Mouse (Mus musculus): Measurements from ENCODE around the gene Gm49405. TPM values are rescaled to one million over a fixed set of nuclear protein-coding genes. Genes with fewer than 3 reads are reported as not detected.
"Not testable (repeated sequence)": the region's sequence is repeated elsewhere in the genome, so short reads cannot be mapped to it uniquely, and the experiment has no call there.

Gm49405 gene
- polyA plus RNA-seq, 1 experiment from 2014 or later, result 4.9 TPM

DNA sequence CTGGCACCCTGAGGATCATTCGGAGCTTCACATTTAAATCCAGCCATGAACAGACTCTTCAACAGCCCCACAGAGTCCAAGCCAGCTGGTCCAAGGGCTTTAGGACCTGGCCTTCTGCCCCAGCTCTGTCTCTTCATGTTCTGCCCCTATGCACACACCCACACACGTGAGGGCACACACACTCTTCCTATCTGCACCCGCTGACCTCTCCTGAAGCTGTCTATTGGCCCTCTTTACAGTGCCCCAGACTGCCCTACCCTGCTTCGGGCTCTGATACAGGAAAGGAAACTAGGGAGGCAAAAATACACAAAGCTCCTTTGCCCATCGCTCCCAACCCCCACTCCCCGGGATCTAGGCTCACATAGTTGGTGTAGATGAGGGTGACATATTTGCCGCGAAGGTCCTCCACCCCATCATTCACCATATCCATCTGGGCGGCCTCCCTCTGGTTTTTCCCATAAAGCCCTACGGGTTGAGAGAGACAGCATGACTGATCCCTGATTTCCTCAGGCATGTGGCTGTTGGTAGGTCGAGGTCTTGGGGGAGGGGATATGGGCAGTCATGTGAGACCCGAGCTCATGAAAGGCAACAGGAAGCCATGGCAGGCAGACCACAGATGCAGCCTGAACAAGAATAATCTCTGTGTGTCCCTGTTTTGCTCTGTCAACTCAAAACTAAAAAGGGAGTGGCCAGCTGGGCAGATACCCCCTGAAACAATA, 36.1 kb downstream of the Gm49405 start:
- 80% methylated on average over 12 of the region's 12 CpGs for WGBS
- Histone ChIP-seq H3K4me2 (ENCODE audit: low read depth, low read length) (no peak overlapping the region), H3K4me3 (ENCODE audit: low read depth, low read length) (no peak overlapping the region), H3K27me3 (ENCODE audit: control insufficient read depth, insufficient read depth, low read length) (no peaks in the 10 kb centered on the region), H3K36me3 (ENCODE audit: control insufficient read depth, insufficient read depth, low read length) (no peaks in the 10 kb centered on the region), H3K27ac (ENCODE audit: low read depth, low read length) (no peak overlapping the region), H3K9ac (replicated peaks; ENCODE audit: low read depth, low read length) (no peak overlapping the region), H3K4me1 (ENCODE audit: control insufficient read depth, insufficient read depth, low read length) (no peaks in the 10 kb centered on the region; the same call in 1 of the 2 replicates), H3K9me3 (ENCODE audit: control insufficient read depth, low read length) (no peaks in the 10 kb centered on the region)
- ATAC-seq (ENCODE audit: low read depth), result no peak

DNA sequence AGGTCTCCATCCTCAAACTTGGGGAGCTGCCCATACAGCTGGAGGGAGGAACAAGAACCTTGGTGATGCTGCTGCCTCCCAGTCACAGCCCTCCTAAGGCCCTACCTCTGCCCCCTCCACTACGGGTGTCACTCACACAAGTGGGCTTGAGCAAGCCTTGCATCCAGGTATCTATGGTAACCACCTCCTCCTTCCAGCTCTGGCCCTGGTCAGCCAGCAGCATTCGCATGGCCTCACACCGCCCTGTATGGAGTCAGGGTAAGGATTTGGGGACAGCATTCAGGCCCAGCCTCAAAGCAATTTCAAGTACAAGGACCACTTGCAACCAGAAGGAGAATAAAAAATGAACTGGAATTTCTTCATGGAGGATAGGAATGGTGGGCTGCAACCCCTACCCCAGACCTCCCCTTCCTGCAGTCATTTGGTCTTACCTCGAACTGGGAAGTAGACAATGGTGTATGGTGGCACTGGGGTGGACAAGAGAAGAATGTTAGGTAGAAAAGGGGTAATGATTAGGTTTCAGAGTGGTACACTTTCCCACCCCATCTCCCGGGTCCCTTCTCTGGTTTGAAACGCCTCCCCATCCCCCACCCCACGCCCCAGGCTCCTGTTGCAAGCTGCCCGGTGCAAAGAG, 36.8 kb downstream of the Gm49405 start:
- Histone ChIP-seq H3K4me2 (ENCODE audit: low read depth, low read length) (peak overlapping the region; percentile 68), H3K27ac (ENCODE audit: low read depth, low read length) (peak overlapping the region; percentile 44; the same call in 1 of the 2 replicates), H3K4me3 (ENCODE audit: low read depth, low read length) (peak overlapping the region; percentile 54), H3K9ac (replicated peaks; ENCODE audit: low read depth, low read length) (peak overlapping the region; percentile 65)
- not testable (repeated sequence) for H3K27me3 ChIP-seq (ENCODE audit: control insufficient read depth, insufficient read depth, low read length); ATAC-seq (ENCODE audit: low read depth); H3K9me3 ChIP-seq (ENCODE audit: control insufficient read depth, low read length); H3K4me1 ChIP-seq (ENCODE audit: control insufficient read depth, insufficient read depth, low read length); H3K36me3 ChIP-seq (ENCODE audit: control insufficient read depth, insufficient read depth, low read length)
- WGBS, result 27% methylated on average over 7 of the region's 8 CpGs

DNA sequence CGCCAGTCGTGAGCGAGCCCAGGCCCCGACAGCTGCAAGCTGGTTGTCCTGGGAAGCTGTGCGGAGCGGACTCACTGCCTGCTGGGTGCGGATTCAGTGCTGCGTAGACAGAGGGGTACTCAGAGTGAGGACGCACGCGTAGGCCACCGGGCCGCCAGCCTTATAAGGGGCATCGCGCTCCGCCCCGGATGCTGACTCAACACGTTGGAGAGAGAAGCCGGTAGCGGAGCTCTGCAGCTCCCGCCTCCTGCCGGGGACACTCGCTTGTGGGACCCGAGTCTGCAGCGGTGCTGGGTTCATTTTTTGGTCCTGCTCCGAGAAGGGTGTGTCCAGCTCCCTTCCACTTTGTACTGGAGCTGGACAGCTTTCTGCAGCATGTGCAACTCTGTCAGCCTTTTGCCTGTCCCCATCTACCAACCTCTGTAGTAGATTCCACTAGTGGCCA, 37.4 kb downstream of the Gm49405 start, which contains the start of gene Gstp1:
TSS of gene Gstp1 (minus strand) at position 198 of the 445 bp plus-strand sequence.
- Histone ChIP-seq H3K36me3 (ENCODE audit: control insufficient read depth, insufficient read depth, low read length) (no peaks in the 10 kb centered on the region), H3K27me3 (ENCODE audit: control insufficient read depth, insufficient read depth, low read length) (no peaks in the 10 kb centered on the region), H3K9ac (replicated peaks; ENCODE audit: low read depth, low read length) (peak within 1 kb of the TSS; percentile 65), H3K4me3 (ENCODE audit: low read depth, low read length) (peak within 1 kb of the TSS; percentile 54), H3K9me3 (ENCODE audit: control insufficient read depth, low read length) (no peaks in the 10 kb centered on the region), H3K4me1 (ENCODE audit: control insufficient read depth, insufficient read depth, low read length) (no peaks in the 10 kb centered on the region; the same call in 1 of the 2 replicates), H3K4me2 (ENCODE audit: low read depth, low read length) (peak within 1 kb of the TSS; percentile 68), H3K27ac (ENCODE audit: low read depth, low read length) (peak within 1 kb of the TSS; percentile 44; the same call in 1 of the 2 replicates)
- under 1% methylated on average over 26 of the region's 26 CpGs for WGBS
- ATAC-seq (ENCODE audit: low read depth), result peak; percentile 86

DNA sequence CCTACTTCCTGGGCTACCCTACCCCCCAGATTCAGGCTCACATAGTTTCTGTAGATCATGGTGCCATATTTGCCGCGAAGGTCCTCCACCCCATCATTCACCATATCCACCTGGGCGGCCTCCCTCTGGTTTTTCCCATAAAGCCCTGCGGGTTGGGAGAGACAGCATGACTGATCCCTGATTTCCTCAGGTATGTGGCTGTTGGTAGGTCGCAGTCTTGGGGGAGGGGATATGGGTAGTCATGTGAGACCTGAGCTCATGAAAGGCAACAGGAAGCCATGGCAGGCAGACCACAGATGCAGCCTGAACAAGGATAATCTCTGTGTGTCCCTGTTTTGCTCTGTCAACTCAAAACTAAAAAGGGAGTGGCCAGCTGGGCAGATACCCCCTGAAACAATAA, 40.5 kb downstream of the Gm49405 start:
- H3K9ac ChIP-seq (replicated peaks; ENCODE audit: low read depth, low read length), result not testable (repeated sequence)
- 89% methylated on average over 5 of the region's 5 CpGs for WGBS

DNA sequence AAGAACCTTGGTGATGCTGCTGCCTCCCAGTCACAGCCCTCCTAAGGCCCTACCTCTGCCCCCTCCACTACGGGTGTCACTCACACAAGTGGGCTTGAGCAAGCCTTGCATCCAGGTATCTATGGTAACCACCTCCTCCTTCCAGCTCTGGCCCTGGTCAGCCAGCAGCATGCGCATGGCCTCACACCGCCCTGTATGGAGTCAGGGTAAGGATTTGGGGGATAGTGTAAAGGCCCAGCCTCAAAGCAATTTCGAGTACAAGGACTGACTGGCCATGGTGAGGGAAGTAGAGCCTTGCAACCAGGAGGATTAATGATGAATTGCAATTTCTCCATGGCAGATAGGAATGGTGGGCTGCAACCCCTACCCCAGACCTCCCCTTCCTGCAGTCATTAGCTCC, 41.1 kb downstream of the Gm49405 start:
- H3K4me1 ChIP-seq (ENCODE audit: control insufficient read depth, insufficient read depth, low read length); H3K9ac ChIP-seq (replicated peaks; ENCODE audit: low read depth, low read length); H3K4me3 ChIP-seq (ENCODE audit: low read depth, low read length); H3K9me3 ChIP-seq (ENCODE audit: control insufficient read depth, low read length); H3K4me2 ChIP-seq (ENCODE audit: low read depth, low read length); H3K27me3 ChIP-seq (ENCODE audit: control insufficient read depth, insufficient read depth, low read length); ATAC-seq (ENCODE audit: low read depth); H3K27ac ChIP-seq (ENCODE audit: low read depth, low read length); H3K36me3 ChIP-seq (ENCODE audit: control insufficient read depth, insufficient read depth, low read length): not testable (repeated sequence)
- 80% methylated on average over 3 of the region's 4 CpGs for WGBS

More for the DNA sequence above, 40.5 kb downstream of the Gm49405 start:
- not testable (repeated sequence) for H3K4me3 ChIP-seq (ENCODE audit: low read depth, low read length); H3K4me2 ChIP-seq (ENCODE audit: low read depth, low read length); H3K27me3 ChIP-seq (ENCODE audit: control insufficient read depth, insufficient read depth, low read length); H3K36me3 ChIP-seq (ENCODE audit: control insufficient read depth, insufficient read depth, low read length); H3K9me3 ChIP-seq (ENCODE audit: control insufficient read depth, low read length); H3K27ac ChIP-seq (ENCODE audit: low read depth, low read length); H3K4me1 ChIP-seq (ENCODE audit: control insufficient read depth, insufficient read depth, low read length); ATAC-seq (ENCODE audit: low read depth)

DNA sequence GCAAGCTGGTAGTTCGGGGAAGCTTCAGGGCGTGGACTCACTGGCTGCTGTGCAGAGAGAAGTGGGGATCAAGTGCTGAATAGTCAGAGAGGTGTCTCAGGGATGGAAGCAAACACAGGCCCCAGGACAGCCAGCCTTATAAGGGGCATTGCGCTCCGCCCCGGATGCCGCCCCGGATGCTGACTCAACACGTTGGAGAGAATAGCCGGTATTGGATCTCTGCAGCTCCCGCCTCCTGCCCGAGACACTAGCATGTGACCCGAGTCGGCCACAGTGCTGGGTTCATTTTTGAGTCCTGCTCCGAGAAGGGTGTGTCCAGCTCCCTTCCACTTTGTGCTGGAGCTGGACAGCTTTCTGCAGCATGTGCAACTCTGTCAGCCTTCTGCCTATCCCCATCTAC, 41.7 kb downstream of the Gm49405 start:
- Histone ChIP-seq H3K4me1 (ENCODE audit: control insufficient read depth, insufficient read depth, low read length) (no peaks in the 10 kb centered on the region; the same call in 1 of the 2 replicates), H3K27me3 (ENCODE audit: control insufficient read depth, insufficient read depth, low read length) (no peaks in the 10 kb centered on the region), H3K9ac (replicated peaks; ENCODE audit: low read depth, low read length) (no peak overlapping the region), H3K27ac (ENCODE audit: low read depth, low read length) (no peak overlapping the region), H3K36me3 (ENCODE audit: control insufficient read depth, insufficient read depth, low read length) (no peaks in the 10 kb centered on the region), H3K4me2 (ENCODE audit: low read depth, low read length) (no peak overlapping the region), H3K9me3 (ENCODE audit: control insufficient read depth, low read length) (no peaks in the 10 kb centered on the region), H3K4me3 (ENCODE audit: low read depth, low read length) (no peak overlapping the region)
- no peak for ATAC-seq (ENCODE audit: low read depth)
- 74% methylated on average over 14 of the region's 14 CpGs for WGBS

DNA sequence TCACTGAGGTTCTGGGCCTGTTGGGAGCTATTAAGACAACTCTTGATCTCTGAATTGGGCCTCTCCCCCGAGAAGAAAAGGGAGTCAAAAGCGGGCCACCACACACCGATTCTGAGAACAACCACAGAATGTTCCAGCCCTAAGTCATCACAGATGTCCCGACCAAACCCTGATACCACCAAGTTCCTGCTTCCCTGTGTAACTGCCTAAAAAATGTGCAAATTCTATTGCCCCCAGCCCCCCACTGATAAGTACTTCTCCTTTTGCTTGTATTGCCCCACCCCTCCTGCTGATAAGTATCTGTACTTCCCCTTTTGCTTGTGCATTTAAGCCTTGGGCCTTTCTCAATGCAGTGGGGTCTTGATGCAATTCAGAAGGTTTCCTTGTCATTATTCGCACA, 43.7 kb downstream of the Gm49405 start:
- not testable (repeated sequence) for H3K9ac ChIP-seq (replicated peaks; ENCODE audit: low read depth, low read length); H3K27ac ChIP-seq (ENCODE audit: low read depth, low read length); H3K4me1 ChIP-seq (ENCODE audit: control insufficient read depth, insufficient read depth, low read length); H3K4me3 ChIP-seq (ENCODE audit: low read depth, low read length); H3K36me3 ChIP-seq (ENCODE audit: control insufficient read depth, insufficient read depth, low read length); ATAC-seq (ENCODE audit: low read depth); H3K4me2 ChIP-seq (ENCODE audit: low read depth, low read length); H3K27me3 ChIP-seq (ENCODE audit: control insufficient read depth, insufficient read depth, low read length); H3K9me3 ChIP-seq (ENCODE audit: control insufficient read depth, low read length)
- 89% methylated on average over 5 of the region's 5 CpGs for WGBS

DNA sequence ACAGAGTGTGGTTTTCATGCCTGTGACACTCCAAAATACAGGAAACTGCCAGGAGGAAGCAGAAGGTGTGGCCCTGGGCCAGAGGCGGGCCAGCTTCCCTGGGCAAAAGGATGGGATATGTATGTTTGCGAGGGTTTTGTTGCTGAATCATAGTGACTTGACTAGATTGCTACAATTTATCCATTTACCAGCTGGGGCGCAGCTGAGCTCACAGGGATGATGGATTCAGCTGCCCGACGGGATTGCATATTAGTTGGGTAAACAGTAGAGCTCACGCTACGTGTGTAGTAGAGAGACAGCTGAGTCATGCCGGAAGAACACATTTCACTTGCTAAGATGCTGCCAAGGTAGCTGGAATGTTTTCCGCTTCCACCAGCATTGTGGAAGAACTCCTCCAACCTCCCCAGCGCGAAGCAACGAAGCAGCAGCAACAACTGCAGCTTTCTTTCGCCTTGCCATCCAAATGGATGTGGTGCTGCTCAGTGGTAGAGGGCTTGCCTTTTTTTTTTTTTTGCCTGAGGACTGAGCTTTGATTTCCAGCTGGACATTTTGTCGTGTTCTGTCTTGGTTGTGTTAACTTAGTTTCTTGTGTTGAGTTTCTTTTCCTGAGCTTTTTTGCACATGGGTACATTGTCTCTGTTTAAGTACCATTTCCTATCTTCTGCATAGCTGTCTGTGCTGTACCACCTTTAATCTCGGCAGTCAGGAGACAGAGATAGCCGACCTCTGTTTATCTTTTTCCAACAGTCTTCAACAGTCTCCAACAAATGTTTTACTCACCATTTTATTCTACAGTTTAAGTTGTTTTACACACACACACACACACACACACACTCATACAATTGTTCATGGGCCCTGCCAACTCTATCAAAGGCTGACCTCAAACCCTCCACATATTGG, 45.8 kb downstream of the Gm49405 start, which contains the start of gene Gstp2:
TSS of gene Gstp2 (minus strand) at position 58 of the 900 bp plus-strand sequence.
- Histone ChIP-seq H3K4me1 (ENCODE audit: control insufficient read depth, insufficient read depth, low read length) (no peaks in the 10 kb centered on the region), H3K4me3 (ENCODE audit: low read depth, low read length) (no peak within 1 kb of the TSS), H3K9me3 (ENCODE audit: control insufficient read depth, low read length) (no peaks in the 10 kb centered on the region), H3K9ac (replicated peaks; ENCODE audit: low read depth, low read length) (no peak within 1 kb of the TSS), H3K36me3 (ENCODE audit: control insufficient read depth, insufficient read depth, low read length) (no peaks in the 10 kb centered on the region), H3K27me3 (ENCODE audit: control insufficient read depth, insufficient read depth, low read length) (no peaks in the 10 kb centered on the region), H3K27ac (ENCODE audit: low read depth, low read length) (no peak within 1 kb of the TSS), H3K4me2 (ENCODE audit: low read depth, low read length) (no peak within 1 kb of the TSS)
- WGBS, result 53% methylated on average over 16 of the region's 16 CpGs
- no peak for ATAC-seq (ENCODE audit: low read depth)
